Mouse (Mus musculus) heart, adult 18-20 months (tissue): Measurements from ENCODE around the gene Arsb. TPM values are rescaled to one million over a fixed set of nuclear protein-coding genes. Genes with fewer than 3 reads are reported as not detected.

Experiments
- DNase-seq, 2 experiments: peaks; one replicate each; pipeline ENCODE4 v3.0.0; 2021 to 2022; ENCODE audit warnings: mixed read lengths in 1 of 2
- total RNA-seq, 2 experiments: library from RNA; stranded (reverse); gene quantifications; 2 replicates each; pipeline ENCODE4 v1.2.3; 2021

The Arsb gene
- total RNA-seq, 2 experiments from 2014 or later: 5.8 to 5.9 TPM

GRCm38 (mm10) chr13:93787647-93788046 is 16.2 kb downstream of the Arsb start:
- DNase-seq: peak in 1 of 2 experiments; percentile 12

DNA sequence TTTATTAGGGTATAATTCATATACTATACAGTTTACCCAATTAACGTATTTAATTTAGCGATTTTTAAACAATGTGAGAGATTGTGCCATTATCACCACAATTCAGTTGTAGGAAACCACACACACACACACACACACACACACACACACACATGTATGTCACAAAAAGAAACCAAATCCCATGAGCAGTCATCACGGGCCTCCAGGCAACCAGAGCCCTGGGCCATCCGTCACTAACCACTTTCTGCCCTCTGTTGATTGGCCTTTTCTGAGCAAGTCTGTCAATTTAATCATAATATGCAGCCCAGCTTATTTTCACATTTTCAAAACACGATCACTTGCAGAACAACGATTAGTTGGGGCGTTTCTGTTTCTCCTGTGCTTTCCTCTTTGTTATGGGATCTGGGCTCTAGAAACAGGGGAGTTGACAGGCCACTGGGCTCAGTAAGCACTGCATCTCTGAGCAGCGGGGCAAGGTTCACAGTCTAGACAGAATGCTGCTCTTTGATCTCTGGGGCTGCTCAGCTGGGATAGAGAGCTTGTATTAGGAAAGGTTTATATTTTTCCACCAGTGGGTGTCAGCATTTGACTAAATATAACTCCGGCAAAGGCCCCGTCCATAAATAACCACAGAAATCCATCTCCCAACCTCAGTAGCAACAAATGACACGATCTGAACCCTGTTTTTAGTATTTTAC is 21.7 kb downstream of the Arsb start:
- DNase-seq: peak; percentile 50 to 79

- DNase-seq: no peak
Measured at GRCm38 (mm10) chr13:93793643-93794182, 22.3 kb downstream of the Arsb start.

- DNase-seq: no peak
Measured at GRCm38 (mm10) chr13:93797011-93797600, 25.7 kb downstream of the Arsb start.

- DNase-seq: peak in 1 of 2 experiments; percentile 13
Measured at GRCm38 (mm10) chr13:93810311-93810710, 38.9 kb downstream of the Arsb start.

DNA sequence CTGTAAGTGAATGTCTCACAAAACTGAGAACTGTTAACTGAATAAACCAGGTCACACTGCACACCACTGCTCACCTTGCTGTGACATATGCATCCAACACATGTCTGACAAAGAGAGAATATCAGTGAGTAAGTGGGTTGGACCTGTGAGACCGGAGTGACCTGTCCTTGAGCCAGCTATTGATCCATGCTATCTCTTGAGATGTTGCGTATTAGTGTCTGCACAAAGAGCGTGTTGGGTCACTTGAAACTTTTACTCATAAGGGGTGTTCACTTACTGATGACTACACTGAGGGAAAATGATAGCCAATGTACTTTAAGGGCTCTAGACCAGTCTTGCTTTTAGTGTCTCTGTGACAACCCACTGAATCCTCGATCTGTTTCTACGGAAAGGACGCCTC is 42.7 kb downstream of the Arsb start:
- no peak for DNase-seq

GRCm38 (mm10) chr13:93814676-93815075 is 43.2 kb downstream of the Arsb start:
- no peak for DNase-seq

DNA sequence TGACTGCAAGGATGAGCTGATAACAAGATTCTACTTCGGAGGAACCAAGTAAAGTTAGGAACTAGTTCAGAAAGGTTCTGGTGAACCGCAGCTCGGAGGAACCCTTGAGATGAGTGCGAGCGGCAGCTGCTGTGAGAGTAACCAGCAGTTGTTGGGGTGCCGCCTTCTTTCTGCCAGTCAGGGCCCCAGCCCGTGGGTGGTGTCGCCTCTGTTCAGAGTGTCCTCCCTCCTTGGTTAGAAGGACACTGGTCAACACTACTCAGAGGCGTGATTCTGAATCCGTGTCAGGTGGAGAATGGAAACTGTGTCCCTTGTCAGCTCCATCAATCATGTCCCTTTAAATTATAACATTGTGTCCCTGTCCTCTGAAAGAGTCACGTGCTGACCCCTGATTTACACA is 43.7 kb downstream of the Arsb start:
- no peak for DNase-seq

GRCm38 (mm10) chr13:93816127-93816526 is 44.7 kb downstream of the Arsb start:
- no peak for DNase-seq

DNA sequence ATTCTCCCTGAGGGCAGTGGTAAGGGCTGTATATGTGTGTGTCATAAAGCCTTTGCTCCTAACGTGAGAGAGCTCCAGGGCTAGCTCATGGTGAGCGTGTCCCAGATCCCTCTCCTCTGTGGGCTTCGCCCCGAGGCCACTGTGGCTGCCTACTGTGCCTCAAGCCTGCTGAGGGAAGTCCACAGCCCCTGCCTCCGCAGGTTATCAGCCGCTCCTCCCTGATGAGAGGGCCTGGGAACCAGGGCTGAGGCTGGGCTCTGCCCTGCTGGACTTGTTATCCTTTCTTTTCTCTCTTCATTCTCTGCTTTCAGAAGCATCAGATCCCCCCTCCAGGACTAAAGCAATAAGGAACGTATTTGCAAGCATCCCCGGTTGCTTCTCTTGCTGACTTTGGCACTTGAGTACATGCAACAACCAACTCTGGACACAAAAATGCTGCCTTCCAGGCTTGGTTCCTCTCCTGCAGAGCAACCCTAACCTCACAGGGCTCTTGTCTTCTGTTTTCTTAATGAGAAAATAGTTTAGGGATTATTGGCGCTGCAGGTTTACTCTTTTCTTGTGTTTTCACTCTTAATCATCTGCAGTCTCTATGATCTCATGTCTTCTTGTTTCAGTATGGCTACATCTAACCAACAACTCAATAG is 45.4 kb downstream of the Arsb start:
- DNase-seq: no peak

DNA sequence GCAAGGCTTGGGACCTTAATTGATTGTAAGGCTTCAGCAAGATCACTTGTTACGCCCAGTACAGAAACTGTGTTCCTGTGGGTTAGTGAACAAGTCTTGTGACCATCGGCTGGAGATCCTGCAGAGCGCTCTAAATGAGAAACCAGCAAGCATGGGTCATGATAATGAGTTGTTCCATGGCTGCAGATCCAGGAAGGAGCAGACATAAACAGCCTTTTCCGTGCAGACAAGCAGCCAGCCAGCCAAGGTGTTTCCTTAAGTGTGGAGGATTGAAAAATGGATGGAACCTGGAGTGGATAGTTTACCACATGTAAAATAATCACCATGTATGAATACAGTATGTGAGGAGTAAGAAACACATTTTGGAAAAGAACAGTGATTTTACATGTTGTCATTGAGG is 48.7 kb downstream of the Arsb start:
- DNase-seq: no peak

DNA sequence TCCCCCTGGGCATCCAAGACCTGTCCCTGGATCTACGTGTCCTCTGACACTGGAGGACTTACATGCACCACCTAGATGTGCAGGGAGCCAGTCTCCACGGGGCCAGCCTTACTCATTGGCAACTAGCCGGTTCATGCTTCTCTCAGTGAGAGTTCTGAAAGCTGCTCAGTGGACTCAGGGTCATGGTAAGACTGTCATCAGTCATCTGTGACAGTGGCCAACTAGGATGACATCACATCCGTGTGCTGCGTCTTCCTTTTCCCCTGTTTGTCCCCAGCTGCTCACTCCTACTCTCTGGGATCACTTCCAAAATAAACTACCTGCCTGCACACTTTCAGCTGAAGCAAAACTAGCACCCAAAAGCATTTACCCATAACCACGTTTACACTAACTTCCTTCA is 50.6 kb downstream of the Arsb start:
- DNase-seq: peak in 1 of 2 experiments; percentile 49

DNA sequence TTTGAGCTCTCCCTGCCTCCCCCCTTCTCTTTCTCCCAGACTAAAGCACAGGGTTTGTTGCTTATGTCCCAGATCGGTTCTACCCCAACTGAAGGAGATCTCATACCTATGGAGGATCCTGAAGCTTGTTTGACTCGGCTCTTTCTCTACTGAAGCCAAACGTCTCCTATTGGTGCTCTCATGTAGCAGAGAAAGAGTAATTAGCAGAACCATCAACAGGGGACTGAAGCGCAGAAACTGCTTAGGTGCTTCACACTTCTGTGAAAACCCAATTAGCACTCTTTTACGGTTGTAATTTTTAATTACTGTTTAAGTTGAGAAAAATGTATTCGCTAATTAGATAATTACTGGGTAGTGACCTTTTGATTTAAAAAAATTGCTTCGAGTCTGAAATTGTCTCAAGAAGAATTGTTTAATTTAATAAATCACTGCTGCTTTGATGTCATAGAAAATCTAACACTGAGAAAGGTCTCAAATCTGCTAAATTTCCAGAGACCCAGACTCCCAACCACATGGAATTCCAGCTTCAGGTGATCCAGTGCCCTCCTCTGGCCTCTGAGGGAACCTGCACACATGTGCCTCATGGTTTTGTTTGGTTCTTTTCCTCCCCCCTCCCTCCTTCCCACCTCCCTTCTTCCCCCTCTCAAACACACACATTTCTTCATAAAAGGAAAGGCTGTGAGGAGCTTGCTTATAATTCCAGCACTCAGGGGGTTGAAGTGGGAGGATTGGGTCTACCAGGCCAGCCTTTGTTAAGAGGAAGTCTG is 54.5 kb downstream of the Arsb start:
- no peak for DNase-seq

DNA sequence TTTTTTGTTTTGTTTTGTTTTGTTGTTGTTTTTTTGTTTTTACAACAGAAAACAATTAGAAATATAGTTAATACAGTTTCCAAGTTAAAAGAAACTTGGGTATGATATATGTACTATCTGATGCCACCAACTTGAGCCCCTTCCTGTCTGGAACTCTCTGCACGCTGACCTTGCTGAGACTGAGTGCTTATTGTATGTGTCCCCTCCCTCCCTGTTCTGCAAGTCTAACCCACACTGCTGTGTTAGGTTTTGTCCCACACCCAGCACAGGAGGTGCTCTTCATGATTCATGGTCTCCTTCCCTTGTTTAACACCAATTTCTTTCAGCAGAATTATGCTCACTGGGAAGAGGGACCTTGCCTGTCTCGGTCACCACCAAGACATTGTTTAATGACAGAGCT is 56.3 kb downstream of the Arsb start:
- DNase-seq: no peak

- peak in 1 of 2 experiments; percentile 45 for DNase-seq
Measured at GRCm38 (mm10) chr13:93829565-93830293, 58.3 kb downstream of the Arsb start.

DNA sequence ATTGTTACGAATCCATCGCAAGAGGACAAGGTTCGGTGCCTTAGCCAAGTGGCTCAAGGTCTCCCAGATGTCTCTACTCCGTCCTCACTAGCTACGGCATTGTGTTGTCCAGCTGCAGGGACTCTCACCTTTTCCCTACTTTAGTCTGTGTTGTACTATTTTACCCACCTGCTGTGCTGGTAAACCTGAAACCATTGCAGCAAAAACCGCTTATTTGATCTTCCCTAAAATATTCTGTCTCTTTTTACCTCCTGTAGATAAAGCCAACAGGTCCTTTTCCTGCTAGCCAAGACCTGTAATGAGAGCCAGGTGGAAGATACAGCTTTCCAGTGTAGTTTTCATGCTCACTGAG is 58.8 kb downstream of the Arsb start:
- DNase-seq: no peak

DNA sequence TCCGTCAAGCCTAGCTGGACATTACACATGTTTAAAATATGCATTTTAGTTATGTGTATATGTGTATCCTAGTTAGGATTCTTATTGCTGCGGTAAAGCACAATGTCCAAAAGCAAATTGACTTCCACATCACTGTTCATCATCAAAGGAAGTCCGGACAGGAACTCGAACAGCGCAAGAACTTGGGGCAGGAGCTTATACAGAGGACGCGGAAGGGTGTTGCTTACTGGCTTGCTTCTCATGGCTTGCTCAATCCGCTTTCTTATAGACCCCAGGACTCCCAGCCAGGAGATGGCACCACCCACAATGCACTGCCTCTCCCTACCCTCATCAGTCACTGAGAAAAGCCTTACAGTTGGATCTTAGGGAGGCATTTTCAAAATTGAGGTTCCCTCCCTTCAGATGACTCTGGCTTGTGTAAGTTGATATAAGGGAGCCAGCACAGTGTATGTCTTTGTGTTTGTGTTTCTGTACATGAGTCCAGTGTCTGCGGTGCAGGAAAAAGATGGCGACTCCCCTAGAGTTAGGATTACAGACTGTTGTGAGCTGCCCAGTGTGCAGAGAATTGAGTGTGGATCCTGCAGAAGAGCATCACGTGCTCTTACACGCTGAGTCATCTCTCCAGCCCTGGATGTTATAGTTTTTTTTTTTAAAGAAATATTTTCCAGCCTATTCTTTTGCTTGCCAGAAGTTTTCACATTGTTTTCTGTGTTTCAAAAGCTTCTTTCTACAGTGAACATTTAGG is 66.2 kb downstream of the Arsb start:
- DNase-seq: peak in 1 of 2 experiments; percentile 21

DNA sequence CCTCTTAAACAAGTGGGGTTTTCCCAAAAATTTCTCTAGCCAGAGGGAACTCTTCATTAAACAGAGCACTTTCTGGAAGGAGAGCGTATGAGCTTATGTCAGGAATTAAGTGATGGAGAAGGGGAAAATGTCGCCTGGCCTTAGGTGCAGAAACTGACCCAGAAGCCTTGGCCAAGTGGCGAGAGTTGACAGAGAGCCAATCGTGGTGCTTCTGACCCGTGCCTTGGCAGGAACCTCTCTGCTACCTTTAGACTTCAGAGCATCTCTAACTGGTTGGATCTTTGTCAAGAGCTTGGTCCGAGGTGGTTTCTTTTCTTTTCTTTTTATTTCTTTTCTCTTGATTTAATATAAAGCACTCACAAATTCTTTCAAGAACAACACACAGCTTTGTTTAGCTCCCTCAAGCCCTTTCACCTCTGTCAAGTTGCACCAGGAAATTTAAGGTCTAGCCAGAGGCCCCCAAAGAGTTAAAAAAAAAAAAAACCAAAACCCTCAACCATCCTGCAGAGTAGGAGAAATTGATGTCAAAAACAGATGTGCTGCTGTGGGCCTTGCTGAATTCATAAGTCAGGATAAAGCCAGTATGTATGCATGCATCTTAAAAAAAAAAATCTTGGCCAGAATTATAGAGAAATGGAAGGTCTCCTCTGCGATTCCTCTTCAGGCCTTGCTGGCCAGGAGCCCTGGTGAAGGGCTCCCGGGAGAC is 67.2 kb downstream of the Arsb start:
- DNase-seq: no peak

- DNase-seq: peak; percentile 61 to 80
Measured at GRCm38 (mm10) chr13:93839137-93839630, 67.8 kb downstream of the Arsb start.

- DNase-seq: peak in 1 of 2 experiments; percentile 18
Measured at GRCm38 (mm10) chr13:93839721-93840120, 68.3 kb downstream of the Arsb start.
